Mouse (Mus musculus): ENCODE data around the gene Dgcr6. TPM values are rescaled to one million over a fixed set of nuclear protein-coding genes. Genes with fewer than 3 reads are reported as not detected.

The Dgcr6 gene
- polyA plus RNA-seq, 1 experiment, result 81.1 TPM

DNA sequence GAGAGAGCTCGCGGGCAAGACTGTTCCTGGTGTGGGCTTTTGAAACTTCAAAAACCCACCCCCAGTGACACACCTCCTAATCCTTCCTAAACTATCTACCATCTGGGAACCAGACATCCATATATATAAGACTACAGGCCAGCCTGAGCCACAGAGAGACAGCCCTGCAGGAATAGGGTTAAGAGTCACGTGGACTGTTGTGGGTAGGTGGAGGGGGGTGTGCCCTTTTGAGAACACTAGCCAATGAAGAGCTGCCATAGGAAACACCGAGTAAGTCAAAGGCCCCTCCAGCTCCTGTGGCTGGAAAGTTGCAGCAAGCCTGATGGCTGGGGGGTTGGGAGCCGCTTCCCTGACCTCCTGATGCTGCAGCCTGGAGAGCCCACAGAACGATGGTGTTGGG lies 51.1 kb downstream of the Dgcr6 start:
- whole genome bisulfite sequencing, result 51% methylated on average over 6 of the region's 6 CpGs
- no peak for DNase-seq (ENCODE audit: low read depth, low spot score)

DNA sequence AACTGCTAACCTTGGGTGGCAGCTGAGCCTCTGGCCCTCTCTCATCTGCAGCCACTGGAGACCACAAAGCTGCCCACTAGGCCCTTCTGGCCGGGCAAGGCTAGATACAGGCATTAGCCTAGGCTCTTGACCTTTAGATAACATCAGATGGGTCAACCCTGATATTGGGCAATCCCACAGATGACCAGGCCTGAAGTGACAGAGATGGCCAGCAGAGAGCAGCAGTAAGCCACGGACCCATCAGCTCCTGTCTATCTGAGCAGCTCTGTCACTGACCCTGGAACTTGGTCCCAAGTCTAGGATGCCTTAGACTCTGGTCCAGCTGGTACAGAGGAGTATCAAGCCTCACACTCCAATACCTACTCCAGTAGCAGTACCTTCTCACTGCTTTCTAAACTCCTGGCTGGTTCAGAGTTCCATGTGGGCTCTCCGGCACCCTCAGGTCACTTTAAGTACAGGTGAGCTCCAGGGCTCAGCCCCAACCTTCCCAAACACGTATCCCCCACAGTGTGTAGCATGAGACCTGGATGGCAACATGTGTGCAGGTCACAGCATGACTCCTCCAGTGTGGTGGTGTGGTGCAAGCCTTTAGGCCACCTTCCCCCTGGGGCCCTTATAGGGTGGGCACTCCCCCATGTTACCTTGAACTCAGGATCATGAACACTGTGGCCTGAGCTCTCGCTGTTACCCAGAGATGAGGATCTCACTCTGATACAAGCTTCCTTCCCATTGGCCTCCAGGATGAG lies 55.7 kb downstream of the Dgcr6 start:
- no peak for DNase-seq (ENCODE audit: low read depth, low spot score)
- 51% methylated on average over 5 of the region's 5 CpGs for WGBS

DNA sequence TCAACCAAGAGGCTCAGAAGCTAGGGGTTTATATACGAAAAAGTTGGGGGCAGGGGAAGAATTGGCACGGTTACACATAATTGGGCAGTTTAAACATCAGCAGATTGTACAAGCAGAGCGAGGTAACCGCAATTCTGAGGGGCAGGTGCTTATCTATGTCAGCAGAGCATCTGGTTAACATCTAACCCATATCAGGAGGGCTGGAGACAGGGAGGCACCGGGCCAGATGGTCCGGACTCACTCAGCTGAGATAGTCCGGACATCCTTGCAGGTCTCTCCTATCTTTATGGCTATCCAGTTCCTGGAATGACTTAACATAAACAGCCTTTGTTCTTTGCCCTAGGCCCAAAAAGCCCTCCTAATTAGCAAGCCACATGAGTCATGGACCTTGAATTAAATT lies 58.4 kb downstream of the Dgcr6 start:
- 66% methylated on average over 7 of the region's 7 CpGs for WGBS
- DNase-seq (ENCODE audit: low read depth, low spot score), result no peak

DNA sequence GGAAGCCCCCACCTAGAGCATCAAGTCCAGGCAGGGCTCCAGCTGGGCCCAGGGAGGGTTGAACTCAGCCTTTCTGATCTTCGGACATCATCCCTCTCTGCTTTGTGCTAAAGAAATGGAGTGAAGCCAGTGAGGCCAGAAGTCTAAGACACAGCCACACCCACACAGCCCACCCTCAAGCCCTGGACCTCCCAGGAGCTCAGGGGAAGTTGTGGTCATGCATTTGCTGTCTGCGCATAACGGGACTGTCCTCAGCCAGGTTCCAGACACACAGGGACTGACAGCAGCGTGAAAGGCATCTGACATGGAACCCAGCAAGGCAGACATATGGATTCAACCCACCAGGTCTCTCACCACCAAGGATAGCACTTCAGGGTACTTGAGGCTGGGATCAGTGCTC lies 63.8 kb downstream of the Dgcr6 start:
- DNase-seq (ENCODE audit: low read depth, low spot score), result no peak
- WGBS, result 78% methylated on average over 4 of the region's 4 CpGs

DNA sequence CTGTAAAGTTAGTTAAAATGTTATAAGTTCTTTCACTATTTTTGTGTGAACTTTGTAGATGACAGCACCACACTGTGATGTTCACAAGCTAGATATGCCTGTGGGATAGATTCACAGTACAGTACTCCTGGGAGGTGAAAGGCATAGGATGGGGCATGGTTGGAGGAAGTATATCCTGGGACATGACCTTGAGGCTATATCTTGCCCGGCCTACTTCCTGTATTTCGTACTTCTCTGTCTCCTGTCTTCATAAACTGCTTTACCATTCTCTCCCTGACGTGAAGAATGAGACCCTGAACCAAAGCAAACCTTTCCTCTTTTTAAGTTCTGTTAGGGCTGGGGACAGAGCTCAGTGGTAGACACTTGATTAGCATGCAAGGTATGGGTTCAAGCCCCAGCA lies 65.6 kb downstream of the Dgcr6 start:
- WGBS, result 39% methylated on average over 3 of the region's 3 CpGs

DNA sequence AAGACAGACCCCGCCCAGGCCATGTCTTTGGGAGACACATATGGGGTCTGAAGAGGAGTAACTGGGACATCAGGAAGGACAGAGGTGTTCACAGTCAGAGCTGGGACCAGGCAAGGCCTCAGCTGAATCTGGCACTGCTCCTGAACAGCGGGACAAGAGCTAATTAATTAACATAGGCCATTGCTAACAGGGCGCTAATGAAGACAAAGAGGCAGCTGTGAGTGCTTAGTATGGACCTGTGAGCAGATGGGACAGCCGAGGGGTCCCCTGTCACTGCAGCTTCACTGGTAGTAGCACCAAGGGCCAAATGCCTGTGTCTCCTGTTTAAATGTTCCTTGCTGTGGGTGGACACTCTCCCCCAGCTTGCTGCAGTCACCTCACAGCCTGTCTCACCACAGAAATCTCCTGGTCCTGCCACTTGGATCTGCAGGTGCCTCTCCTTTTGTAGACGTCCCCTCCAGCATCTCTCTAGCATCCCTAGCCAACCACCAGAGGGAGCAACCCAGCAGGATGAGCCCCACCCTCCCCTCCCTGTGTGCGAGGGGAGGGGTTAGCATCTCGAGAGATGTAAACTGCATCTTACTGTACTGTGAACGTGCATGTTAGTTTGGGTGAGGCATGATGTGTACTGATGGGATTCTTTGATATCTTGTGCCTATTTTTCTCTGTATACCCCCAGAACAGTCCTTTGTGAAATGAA lies 66.5 kb downstream of the Dgcr6 start:
- DNase-seq (ENCODE audit: low read depth, low spot score), result no peak
- 25% methylated on average over 8 of the region's 8 CpGs for WGBS

More for the DNA sequence above, 65.6 kb downstream of the Dgcr6 start:
- DNase-seq (ENCODE audit: low read depth, low spot score), result no peak

Other genes starting within 250 kb of the Dgcr6 start
- not detected in 2 replicates for gene B830017H08Rik, start 219.7 kb upstream of the Dgcr6 start, polyA plus RNA-seq (2012; rRNA removed)
- 8.8 and 11.0 TPM in 2 replicates for gene Car15, start 214.5 kb upstream of the Dgcr6 start, polyA plus RNA-seq (2012; rRNA removed)
- 0.48 and 1.5 TPM in 2 replicates for gene Gm20518, start 161.2 kb upstream of the Dgcr6 start, polyA plus RNA-seq (2012; rRNA removed)
- gene Tssk1, start 158.6 kb upstream of the Dgcr6 start, polyA plus RNA-seq (2012; rRNA removed), result 0.05 and 0.10 TPM in 2 replicates
- gene Dgcr2, start 154.3 kb upstream of the Dgcr6 start, polyA plus RNA-seq (2012; rRNA removed), result 82.4 and 104 TPM in 2 replicates
- gene Tssk2, start 154.2 kb upstream of the Dgcr6 start, polyA plus RNA-seq (2012; rRNA removed), result not detected in 2 replicates
- 12.1 and 17.4 TPM in 2 replicates for gene Ess2, start 141.5 kb upstream of the Dgcr6 start, polyA plus RNA-seq (2012; rRNA removed)
- not detected in 2 replicates for gene Gsc2, start 137.8 kb upstream of the Dgcr6 start, polyA plus RNA-seq (2012; rRNA removed)
- 191 and 199 TPM in 2 replicates for gene Slc25a1, start 124.6 kb upstream of the Dgcr6 start, polyA plus RNA-seq (2012; rRNA removed)
- gene Vpreb2, start 72.4 kb upstream of the Dgcr6 start, polyA plus RNA-seq (2012; rRNA removed), result not detected in 2 replicates
- 116 and 128 TPM in 2 replicates for gene Prodh, start 37.3 kb downstream of the Dgcr6 start, polyA plus RNA-seq (2012; rRNA removed)
- gene Rtn4r, start 74.8 kb downstream of the Dgcr6 start, polyA plus RNA-seq (2012; rRNA removed), result 7.1 and 8.9 TPM in 2 replicates
- gene Ccdc188, start 165.0 kb downstream of the Dgcr6 start, polyA plus RNA-seq (2012; rRNA removed), result not detected in 2 replicates
- 11.5 and 13.0 TPM in 2 replicates for gene Zdhhc8, start 182.3 kb downstream of the Dgcr6 start, polyA plus RNA-seq (2012; rRNA removed)
- 60.4 and 60.7 TPM in 2 replicates for gene Trmt2a, start 195.8 kb downstream of the Dgcr6 start, polyA plus RNA-seq (2012; rRNA removed)
- 51.4 and 55.8 TPM in 2 replicates for gene Ranbp1, start 195.9 kb downstream of the Dgcr6 start, polyA plus RNA-seq (2012; rRNA removed)
- not detected in 2 replicates for gene Gm49776, start 205.5 kb downstream of the Dgcr6 start, polyA plus RNA-seq (2012; rRNA removed)
- 14.1 and 18.7 TPM in 2 replicates for gene Dgcr8, start 236.4 kb downstream of the Dgcr6 start, polyA plus RNA-seq (2012; rRNA removed)

Data from large intestine, adult 2 months (tissue).